Mouse (Mus musculus) cerebellum, postnatal 36 days (tissue): ENCODE measurements around the gene H2-Q10.
"Not testable (repeated sequence)": the region's sequence is repeated elsewhere in the genome, so short reads cannot be mapped to it uniquely, and the experiment has no call there.

ENCODE experiments used
- DNase-seq, 2 experiments: peaks; one replicate each; pipeline ENCODE4 v3.0.0; 2021 to 2022; ENCODE audit warnings: mixed read lengths in 2 of 2

Gene H2-Q10

DNA sequence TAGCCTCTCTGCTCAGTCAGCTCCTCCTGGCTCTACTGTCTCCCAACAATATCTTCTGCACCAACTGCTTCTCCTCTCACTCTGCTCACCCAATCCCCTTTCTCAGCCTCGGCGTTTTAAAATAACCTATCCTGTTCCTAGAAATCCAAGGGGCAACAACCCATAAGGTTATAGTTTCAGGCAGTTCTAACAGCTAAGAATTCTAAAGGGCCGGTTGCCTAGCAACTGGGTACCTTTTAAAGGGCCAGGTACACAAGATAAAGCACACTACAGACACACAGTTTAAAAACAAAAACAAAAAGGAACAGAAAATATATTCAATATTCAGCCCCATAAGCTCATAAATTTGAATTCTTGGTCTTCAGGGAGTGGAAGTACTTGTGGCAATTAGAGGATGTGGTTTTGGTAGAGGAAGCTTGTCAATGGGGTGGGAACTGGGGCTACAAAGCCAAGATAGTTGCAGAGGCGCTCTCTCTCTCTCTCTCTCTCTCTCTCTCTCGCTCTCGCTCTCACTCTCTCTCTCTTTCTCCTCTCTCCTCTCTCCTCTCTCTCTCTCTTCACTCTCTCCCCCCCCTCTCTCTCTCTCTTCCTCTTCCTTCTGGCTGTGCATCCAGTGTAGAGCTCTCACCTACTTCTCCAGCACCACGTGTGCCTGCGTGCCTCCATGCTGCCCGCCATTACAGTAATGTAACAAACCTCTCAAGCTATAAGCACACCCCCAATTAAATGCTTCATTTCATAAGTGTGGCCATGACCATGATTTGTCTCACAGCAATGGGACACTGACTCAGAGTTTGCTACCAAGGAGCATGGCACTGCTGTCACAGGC lies 9.2 kb upstream of the H2-Q10 start:
- not testable (repeated sequence) for DNase-seq

DNA sequence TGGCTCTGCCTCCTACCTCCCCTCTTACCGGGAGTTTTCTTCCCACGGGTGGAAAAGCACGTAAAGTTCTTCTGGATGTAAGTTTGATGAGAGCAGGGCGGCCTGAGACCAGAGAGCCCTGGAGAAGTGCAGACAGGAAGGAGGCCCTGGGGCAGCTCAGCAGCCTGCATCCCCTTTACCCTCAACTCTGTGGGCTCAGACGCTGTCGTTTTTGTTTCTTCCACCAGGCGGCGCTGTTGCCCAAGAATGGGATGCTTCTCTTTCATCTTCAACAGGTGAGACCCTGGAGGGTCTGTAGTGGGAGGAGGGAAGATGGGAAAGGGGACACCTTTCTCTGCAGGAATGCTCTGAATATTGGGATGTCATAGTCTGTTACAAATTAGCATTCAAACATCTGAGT lies 4.2 kb upstream of the H2-Q10 start:
- not testable (repeated sequence) for DNase-seq

DNA sequence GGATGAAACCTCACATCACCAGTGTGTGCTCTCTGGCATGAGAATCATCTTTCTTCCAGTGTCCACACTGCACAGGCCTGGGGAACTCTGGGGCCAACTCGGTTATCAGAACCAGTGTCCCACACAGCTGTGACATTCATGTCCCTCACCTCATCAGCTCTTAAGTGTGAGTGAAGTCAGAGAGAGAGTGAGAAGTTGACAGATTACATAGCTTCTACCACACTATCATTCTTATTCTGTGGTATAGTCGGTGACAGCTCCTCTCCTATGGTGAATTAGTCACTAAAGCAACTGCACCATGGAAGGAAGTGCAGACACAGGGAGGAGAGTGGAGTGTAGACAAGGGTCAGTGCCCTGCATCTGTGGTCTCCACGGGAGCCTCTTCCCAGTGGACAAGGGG lies 953 bp upstream of the H2-Q10 start:
- not testable (repeated sequence) for DNase-seq

GRCm38 (mm10) chr17:35484066-35484465 lies 14.2 kb downstream of the H2-Q10 start:
- DNase-seq = peak; percentile 56 to 60

DNA sequence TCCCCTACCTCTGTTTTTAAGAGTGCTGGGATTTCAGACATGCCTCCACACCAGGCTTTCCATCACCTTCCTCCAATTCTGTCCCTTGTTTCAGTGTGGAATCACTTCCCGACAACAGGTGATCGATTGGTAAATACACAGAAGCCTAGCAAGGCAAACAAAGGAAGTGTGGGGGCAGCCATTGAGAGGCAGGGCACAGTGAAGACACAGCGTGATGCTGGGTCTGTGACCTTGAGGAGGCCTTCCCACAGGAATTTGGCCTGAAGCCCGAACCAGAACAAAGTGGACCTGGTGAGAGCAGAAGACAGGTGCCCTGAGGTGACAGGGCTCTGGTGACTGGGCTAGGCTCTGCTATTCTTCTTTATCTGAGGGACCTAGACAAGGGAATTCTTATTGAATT lies 15.8 kb downstream of the H2-Q10 start:
- DNase-seq = no peak

GRCm38 (mm10) chr17:35486726-35487125 lies 16.8 kb downstream of the H2-Q10 start:
- DNase-seq = no peak

- no peak for DNase-seq
Measured at GRCm38 (mm10) chr17:35488041-35488440, 18.2 kb downstream of the H2-Q10 start.

DNA sequence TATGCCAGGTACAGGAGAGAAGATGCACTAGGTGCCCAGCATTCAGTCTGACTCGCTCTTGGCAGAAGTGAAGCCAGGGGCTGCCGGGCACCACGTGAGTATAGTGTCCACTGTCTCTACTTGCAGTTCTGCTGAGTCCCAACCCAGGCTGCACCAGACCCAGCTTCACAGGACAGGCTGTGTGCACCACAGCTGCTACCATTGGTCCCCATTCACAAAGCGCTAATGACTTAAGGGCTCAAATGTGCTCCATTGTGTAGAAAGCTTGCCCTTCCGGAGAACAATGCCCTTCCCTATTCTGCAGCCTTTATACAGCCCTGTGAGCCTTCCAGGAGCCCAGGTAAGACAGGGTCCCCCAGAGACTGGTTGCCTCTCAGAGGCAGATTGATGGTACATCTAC lies 20.4 kb downstream of the H2-Q10 start:
- no peak for DNase-seq

- no peak for DNase-seq
Measured at GRCm38 (mm10) chr17:35497124-35497523, 27.2 kb downstream of the H2-Q10 start.

DNA sequence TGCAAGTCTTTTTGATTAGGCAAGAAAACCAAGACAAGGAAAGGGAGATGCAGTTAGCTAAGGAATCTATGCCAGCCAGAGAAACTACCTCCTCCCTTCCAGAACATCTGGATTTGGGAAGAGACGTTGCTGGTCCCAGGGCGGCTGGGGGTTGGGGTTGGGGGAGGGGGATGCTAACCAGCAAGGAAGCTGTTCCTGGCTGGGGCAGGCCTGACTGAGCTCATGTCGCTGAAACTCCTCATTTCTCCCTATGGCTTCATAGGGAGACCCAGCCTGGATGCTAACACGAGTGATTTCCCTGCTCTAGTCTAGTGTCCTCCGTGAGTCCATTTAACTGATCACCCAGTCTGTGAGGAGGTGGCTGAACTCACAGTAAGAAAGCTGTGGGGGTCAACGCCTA lies 32.3 kb downstream of the H2-Q10 start:
- DNase-seq = no peak

DNA sequence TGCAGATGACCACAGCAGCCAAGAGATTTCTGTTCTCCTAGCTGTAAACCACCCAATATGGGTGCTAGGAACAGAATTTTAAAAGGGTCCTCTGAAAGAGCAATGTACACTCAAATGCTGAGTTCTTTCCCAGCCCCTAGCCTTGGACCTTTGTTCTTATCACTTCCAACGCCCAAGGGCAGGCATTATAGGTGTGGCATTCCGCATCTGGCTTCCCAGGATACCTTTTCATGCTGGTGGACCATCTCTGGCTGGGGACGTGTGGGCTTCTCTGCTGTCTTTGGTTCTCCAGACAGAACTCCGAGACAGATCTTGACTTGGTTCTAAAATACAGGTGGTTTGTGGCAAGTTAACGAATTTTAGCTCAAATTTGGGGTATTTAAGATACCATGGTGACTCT lies 32.9 kb downstream of the H2-Q10 start:
- no peak for DNase-seq

DNA sequence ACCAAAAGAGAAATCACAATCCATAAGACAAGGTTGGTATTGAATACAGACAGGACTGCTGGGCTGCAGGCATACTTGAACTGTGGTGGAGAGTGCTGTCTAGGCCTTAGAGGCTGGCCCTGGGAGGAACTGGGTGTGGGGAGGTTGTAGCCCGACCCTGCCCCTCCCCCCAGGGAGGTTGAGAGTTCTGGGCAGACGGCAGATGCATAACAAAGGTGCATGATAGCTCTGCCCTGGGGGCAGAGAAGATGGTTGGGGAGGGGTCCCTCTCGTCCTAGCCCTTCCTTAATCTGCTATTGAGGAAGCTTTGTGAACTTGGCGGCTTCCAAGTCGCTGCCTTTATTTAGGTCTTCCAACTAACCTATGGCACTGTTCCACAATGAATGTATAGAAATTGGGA lies 34.0 kb downstream of the H2-Q10 start:
- no peak for DNase-seq

DNA sequence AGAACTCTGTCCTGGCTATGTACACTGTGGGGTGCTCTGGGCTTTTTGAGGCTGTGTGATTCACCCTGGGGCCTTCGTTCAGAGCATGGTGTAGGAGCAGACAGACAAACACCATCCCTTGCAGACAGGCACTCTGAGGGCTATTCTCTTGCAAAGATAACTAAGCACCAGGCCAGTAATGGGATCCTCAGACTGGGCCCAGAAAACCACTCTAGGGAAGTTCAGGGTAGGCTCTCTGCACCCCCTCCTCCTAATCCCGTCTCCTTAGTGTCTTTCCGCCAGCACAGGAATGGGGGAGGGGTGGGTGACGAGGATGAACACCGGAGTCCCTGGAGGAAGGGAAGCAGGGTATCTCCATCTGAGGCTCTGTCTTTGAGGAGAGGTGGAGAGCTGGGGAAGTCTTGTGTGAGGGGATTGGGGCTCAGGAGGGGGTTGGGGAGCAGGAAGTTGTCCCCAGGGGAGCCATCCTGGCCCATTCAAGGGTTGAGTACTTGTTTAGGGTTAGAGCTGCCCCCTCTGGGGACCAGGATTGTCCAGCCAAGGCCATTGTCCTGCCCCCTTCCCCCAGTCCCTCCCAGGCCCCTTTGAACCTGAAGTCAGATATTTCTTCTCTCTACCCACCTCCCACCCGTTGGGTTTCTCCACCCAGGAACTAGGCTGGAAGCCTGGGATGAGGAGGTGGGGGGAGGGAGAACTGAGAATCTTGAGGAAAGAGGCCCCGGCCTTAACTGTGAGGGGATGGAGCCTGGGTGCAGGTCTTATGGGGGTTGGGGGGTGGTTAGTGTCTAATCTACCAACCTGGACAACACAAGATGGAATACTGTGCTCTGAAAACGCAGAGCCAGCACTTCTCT lies 35.0 kb downstream of the H2-Q10 start:
- DNase-seq = no peak

- DNase-seq = no peak
Measured at GRCm38 (mm10) chr17:35505776-35506175, 35.9 kb downstream of the H2-Q10 start, which contains the start of gene Pou5f1. Gene Pou5f1, plus strand, starts transcription at chr17:35506018.

- no peak for DNase-seq
Measured at GRCm38 (mm10) chr17:35506881-35507280, 37.0 kb downstream of the H2-Q10 start.

- DNase-seq = no peak
Measured at GRCm38 (mm10) chr17:35507556-35508260, 37.8 kb downstream of the H2-Q10 start.

DNA sequence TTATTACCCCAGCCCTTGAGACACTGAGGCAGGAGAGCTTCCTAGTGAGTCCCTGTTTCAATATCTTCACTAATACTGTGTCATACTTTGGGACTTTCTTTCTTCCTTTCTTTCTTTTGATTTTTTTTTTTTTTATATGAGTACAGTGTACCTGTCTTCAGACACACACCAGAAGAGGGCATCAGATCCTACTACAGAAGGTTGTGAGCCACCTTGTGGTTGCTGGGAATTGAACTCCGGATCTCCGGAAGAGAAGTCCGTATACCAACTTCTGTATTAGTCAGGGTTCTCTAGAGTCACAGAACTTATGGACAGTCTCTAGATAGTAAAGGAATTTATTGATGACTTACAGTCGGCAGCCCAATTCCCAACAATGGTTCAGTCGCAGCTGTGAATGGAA lies 38.4 kb downstream of the H2-Q10 start:
- not testable (repeated sequence) for DNase-seq

DNA sequence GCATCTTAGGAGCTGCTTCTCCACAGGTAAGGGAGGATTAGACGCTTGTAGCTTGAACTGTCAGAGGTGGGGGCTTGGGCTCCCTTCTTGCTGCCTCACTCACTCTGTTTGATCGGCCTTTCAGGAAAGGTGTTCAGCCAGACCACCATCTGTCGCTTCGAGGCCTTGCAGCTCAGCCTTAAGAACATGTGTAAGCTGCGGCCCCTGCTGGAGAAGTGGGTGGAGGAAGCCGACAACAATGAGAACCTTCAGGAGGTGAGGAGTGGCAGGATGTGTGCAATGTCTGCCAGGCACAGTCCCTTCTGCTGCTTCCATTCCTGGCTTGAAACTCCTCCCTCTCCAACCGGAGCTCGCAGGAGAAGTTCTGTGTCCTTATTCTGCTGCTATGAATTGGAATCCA lies 39.4 kb downstream of the H2-Q10 start:
- DNase-seq = no peak

DNA sequence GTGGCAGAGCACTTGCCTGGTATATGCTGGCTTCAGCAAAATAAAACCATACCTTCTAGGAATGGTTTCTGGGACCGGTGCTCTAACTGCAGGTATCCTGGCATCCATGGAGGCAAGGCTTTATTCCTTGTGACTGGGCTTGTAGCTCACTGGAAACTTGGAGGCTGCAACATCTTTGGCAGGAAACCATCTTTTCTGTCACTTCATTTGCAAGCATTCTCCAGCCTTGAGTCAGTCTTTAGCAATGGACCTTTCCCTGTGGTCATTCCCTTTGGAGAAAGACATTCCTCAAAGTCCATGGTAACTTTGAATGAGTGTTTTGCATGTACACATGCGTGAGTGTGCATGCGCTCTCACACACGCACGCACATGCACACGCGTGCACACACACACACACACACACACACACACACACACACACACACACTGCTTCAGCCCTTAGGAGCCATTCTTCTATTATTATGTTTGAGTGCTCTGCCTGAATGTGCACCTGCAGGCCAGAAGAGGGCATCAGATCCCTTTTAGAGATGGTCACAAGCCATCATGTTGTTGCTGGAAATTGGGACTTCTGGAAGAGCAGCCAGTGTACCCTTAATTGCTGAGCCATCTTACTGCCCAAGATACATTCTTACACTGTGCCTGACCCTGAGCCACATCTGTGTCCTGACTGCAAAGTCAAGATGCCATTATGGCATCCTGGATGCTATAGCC lies 43.2 kb downstream of the H2-Q10 start:
- no peak for DNase-seq

- DNase-seq = peak; percentile 68 to 71
Measured at GRCm38 (mm10) chr17:35513886-35514285, 44.0 kb downstream of the H2-Q10 start.

DNA sequence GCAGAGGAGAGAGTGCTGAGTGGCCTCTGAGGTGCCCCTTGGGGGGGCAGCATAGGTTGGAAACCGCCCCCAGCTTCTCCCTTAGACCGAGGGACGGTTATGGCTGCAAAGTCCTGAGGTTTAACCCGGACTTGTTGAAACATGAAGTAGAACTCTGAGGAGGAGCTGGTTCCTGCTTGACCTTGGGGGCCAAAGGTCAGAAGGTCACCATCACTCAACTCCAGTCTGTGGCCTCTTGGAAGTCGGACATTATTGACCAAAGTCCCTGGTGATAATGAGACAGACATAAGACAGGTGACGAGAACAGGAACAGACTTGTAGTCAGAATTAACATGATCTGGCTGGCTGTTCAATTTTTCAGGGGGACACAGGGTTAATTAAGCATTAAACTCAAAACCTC lies 44.9 kb downstream of the H2-Q10 start:
- no peak for DNase-seq

GRCm38 (mm10) chr17:35515911-35516640 lies 46.2 kb downstream of the H2-Q10 start:
- DNase-seq = no peak
